Mouse (Mus musculus) hematopoietic stem cell, adult 5-6 weeks (primary cell): ENCODE data around the gene Nacc1. TPM values are rescaled to one million over a fixed set of nuclear protein-coding genes. Genes with fewer than 3 reads are reported as not detected.

ENCODE experiments used
- ATAC-seq, 2 experiments: fragments of 125-278 bp in 1 of 2; replicated peaks in 1 of 2; 2 replicates each; pipeline ENCODE4 v1.8.0; 2016 to 2017; ENCODE audit warnings: inconsistent platforms in 2 of 2, mild to moderate bottlenecking in 2 of 2, moderate number of reproducible peaks in 2 of 2, low read depth in 1 of 2, moderate TSS enrichment in 1 of 2; ENCODE audit not compliant: low FRiP score in 2 of 2, poor library complexity in 2 of 2, severe bottlenecking in 2 of 2, insufficient read depth in 1 of 2, low TSS enrichment in 1 of 2
- total RNA-seq: library from RNA; stranded (forward); fragments of 172-1452, 232-1000 nt; gene quantifications from 2 replicates; pipeline ENCODE4 v1.2.3, GENCODE M21; 2017

The Nacc1 gene
- total RNA-seq, 1 experiment from 2014 or later: 51.0 TPM

DNA sequence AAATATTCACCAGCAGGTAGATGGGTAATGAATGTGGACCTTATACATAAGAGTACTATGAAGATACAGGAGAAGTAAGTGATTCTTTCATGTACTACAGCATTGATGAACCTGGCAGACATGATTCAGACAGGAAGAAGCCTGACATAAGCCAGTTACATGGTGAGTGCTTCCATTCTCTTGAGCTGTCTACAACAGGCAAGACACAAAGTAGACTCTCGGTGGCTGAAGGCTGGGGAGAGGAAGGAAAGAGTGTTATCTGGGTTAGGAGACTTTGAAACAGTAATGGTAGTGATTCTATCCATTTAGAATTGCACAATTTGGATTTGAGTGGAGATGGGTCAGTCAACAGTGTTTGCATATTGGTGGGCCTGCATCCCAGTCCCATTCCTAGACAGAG lies 28.7 kb downstream of the Nacc1 start:
- no peak for ATAC-seq

- ATAC-seq: no peak
Observed at GRCm38 (mm10) chr8:84657680-84658079, 30.0 kb downstream of the Nacc1 start.

- ATAC-seq: no peak
Observed at GRCm38 (mm10) chr8:84657203-84657602, 30.5 kb downstream of the Nacc1 start.

DNA sequence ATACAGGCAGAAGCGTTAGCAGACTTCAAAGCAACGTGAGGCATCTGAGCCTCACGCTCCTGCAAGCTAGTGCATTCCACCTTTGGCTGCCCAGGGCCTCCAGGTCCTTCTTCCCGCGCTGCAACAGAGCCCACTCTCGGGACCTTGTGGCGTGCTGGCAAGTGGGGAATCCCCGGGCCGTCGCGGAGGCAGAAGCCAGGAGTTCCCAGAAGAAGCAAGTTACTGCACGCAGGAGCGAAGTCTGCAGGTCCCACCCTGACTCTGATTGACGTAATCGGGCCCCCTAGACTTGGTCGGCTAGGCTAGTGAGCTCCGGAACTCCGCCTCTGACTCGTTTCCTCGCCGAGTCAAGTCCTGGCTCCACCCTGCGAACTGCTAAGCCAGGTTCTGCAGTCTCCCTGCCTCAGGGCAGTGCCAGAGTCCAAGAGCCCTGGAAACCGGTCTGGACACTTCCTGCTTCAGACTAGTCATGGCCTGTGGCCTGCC lies 31.0 kb downstream of the Nacc1 start:
- ATAC-seq: peak; percentile 68 to 70

DNA sequence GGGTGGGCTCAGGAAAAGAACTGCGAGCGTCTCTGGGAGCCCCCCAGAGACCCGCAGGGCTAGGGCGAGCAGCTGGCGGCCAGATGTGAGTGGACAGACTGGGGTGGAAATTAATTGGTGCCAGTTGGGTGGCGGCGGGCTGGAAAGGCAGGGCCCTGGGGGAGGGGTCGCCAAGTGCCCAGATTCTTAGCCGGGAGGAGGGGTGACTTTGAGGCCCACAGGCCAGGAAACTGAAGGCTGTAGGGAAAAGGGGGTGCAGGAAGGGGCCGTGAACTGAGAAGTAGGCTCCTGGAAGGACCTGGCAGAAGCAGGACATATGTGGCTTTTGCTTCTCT lies 31.5 kb downstream of the Nacc1 start:
- ATAC-seq: no peak

GRCm38 (mm10) chr8:84655336-84656190 lies 32.1 kb downstream of the Nacc1 start:
- ATAC-seq: no peak

DNA sequence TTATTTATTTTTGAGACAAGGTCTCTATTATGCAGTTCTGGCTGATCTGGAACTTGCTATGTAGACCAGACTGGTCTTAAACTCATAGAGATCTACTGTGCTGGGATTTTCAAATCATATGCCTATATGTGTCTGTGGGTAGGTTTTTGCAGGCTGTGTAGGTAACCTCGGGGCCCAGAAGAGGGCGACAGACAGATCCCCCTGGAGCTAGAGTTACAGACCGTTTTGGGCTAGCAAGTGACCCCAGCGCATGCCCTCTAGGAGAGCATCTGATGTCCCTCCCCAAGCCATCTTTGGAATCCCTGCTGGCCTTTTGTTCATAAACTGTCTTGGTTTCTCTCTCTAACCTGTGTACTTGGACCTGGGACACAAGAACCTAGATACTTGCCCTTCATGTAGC lies 33.1 kb downstream of the Nacc1 start:
- ATAC-seq: no peak

GRCm38 (mm10) chr8:84653092-84653631 lies 34.5 kb downstream of the Nacc1 start:
- ATAC-seq: no peak

DNA sequence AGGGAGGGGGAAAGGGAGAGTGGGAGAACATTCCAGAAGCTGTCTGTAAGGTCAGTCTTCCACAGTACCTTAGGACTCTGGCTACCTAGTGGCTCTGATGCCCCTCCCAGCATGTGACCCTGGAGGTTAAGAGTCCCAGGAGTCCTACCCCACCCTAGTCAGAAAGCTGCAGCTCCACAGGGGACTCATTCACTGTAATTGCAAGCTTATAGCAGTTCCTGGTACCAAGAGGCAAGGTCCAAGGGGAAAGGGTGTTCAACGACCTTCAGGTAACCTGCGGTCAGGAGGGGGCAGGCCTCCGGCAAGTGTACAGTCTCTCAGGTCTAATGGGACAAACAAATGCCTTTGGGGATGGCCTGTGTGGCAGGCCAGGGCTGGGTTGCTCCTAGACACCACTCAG lies 37.4 kb downstream of the Nacc1 start:
- no peak for ATAC-seq

GRCm38 (mm10) chr8:84647461-84647901 lies 40.2 kb downstream of the Nacc1 start:
- no peak for ATAC-seq

- ATAC-seq: no peak
Observed at GRCm38 (mm10) chr8:84646800-84647199, 40.9 kb downstream of the Nacc1 start.

- no peak for ATAC-seq
Observed at GRCm38 (mm10) chr8:84643019-84643418, 44.6 kb downstream of the Nacc1 start.

DNA sequence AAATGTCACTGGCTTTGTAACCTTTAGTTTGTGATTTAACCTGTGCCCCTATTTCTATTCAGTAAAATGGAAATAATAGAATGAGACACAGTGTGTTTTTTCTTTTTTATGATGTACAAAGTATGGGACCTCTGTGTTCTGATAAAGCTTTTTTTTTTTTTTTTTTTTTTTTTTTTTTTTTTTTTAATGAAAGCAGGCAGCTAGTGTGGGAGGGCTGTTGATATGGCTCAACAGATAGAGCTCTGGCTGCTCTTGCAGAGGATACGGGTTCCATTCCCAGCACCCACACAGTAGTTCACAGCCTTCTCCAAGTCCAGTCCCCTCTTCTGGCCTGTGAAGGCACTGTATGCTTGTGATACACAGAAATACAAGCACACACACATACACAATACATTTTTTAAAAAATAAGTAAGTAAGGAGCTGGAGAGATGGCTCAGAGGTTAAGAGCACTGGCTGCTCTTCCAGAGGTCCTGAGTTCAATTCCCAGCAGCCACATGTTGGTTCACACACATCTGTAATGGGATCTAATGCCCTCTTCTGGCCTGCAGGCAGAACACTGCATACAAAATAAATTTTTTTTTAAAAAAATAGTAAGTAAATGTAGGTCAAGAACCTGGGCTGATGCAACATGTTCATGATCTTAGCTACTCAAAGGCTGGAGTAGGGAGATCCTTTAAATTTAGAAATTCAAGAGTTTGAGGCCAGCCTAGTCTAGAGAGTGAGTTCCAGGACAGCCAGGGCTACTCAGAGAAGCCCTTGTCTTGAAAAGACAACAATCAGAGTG lies 45.9 kb downstream of the Nacc1 start:
- no peak for ATAC-seq

DNA sequence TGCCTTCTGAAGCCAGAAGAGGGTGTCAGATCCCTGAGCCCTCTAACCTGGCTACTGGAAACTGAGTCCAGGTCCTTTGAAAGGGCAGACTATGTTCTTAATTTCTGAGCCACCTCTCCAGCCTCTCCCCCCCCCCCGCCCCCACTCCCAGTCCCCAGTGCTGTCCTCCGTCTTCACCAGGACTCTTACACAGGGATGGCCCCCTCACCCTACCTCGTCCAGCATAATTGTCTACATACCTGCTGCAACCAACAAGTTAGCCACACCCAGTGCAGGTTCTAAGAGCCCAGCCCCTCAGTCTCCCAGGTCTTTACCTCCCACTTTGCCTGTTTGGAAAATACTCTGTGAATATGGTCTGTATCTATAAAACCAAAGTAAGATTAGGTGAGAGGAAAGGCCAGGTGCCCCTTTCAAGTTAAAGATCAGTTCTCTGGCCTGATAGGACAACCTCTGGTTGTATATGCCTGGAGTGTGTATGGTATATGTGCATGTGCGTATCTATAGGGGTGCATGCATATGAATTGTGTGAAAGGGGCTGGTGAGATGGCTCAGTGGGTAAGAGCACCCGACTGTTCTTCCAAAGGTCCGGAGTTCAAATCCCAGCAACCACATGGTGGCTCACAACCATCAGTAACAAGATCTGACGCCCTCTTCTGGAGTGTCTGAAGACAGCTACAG lies 46.9 kb downstream of the Nacc1 start:
- no peak for ATAC-seq

- no peak for ATAC-seq
Observed at GRCm38 (mm10) chr8:84640010-84640588, 47.6 kb downstream of the Nacc1 start.

DNA sequence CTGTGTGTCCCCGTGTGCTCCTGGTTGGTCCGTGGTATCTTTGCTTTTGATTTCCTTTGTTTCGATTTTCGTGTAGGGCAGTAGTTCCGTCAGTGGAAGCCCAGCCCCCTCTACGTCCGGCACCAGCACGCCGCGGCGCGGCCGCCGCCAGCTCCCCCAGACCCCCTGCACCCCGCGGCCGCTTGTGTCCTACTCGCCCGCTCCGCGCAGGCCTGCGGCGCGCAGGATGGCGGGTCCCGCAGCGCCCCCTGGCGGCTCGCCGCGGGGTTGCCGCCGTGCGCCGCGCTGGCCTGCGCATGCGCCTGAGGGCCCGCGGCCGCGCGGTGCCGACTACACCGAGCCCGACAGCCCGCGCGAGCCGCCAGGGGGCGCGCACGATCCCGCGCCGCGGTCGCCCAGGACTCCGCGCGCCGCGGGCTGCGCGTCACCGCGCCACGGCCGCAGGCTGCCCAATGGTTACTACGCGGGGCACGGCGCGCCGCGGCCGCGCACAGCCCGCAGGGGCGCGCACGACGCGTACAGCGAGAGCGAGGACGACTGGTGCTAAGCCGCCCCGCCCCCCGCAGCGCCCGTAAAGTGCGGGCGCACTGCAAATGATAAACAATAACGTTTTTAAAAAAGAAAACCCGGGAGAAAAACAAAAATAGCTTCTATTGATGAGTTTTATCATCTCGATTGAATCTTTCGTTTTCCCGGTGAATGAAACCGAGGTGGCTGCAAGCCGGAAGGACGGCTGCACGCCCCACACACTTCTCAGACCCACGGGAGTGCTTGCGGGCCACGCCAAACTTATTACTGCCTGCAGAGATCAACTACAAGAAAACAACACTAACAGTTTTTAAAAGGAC lies 48.3 kb downstream of the Nacc1 start:
- ATAC-seq: peak; percentile 62 to 74
